Mouse (Mus musculus): ENCODE measurements around the gene Arvcf. TPM values are rescaled to one million over a fixed set of nuclear protein-coding genes. Genes with fewer than 3 reads are reported as not detected.

Arvcf gene
- polyA plus RNA-seq, 1 experiment = 17.1 TPM

DNA sequence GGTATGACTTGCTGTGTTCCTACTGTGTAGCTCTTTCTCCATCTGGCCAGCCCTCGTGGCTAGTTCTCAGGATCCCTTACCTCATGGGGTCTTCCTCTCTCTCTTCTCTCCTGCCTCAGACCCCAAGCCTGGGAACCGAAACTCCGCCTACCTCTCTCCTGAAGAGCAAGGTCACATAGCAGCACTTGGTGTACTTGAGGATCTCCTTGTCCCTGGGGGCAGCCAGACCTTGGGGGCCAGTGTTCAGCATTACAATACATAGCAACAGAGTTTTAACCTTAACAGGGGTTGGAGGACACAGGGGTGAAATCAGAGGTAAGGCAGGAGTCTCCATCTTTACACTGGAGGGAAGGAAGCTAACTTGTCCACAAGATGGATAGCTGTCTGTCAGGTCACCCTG, 39.0 kb downstream of the Arvcf start:
- Histone ChIP-seq H3K4me1 (ENCODE audit: control insufficient read depth, insufficient read depth, insufficient read length, low read length) (peaks cover 10% of the 10 kb centered on the region; the same call in 1 of the 2 replicates), H3K4me3 (ENCODE audit: low read depth, low read length) (no peak overlapping the region), H3K27ac (ENCODE audit: insufficient read depth, low read depth, low read length) (peak overlapping the region; percentile 21; the same call in 1 of the 2 replicates), H3K36me3 (ENCODE audit: control insufficient read depth, insufficient read depth, low read length) (no peaks in the 10 kb centered on the region), H3K27me3 (ENCODE audit: control insufficient read depth, insufficient read depth, low read length) (no peaks in the 10 kb centered on the region)
- WGBS = 76% methylated on average over 3 of the region's 3 CpGs
- TF ChIP-seq CTCF (IDR thresholded peaks at IDR 0.05; ENCODE audit: extremely low read depth, insufficient read length, insufficient replicate concordance, low read depth, low read length) (no peak), POLR2A (IDR thresholded peaks at IDR 0.05; ENCODE audit: low read depth, low read length) (no peak)

DNA sequence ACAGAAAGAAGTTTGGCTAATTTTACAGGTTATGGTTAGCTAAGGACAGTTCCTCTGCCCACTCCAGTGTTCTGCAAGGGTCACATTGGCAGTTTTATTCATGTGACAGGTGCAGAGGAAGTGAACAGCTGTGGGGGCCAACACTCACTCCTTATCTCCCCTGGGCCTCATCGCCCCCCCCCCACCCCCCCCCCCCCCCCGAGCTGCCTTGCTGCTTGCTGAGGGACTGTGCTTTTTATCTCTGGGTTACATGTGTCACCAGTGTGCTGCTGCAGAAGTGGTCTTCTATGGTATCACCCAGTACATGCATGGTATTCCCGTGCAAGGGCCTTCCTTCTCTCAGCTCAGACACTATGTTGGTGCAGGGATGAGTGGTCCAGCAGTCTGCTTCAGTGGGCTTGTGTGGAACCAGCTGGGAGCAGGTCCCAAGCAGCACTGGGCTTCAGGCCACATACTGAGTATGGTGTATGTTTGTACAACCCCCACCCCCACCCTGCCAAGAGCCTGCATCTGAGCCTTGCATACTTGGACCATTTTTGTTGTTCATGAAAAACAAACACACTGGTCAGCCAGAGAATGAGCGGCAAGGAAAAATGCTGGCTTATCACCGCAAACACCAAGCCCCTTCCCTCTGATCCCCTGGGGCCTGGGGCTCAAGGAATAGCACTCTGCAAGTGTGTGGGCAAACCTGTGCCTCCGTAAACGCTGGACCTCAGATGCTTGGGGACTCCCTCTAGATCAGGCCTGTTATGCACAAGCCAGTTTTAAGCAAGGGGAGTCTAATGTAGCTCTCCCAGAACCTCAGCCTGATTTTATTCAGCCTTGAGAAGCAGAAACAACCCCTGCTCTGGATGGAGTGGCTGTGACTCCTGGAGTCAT, 40.0 kb downstream of the Arvcf start:
- peak overlapping the region; percentile 51 for H3K27ac ChIP-seq (ENCODE audit: insufficient read depth, low read depth, low read length)
- no peaks in the 10 kb centered on the region for H3K27me3 ChIP-seq (ENCODE audit: control insufficient read depth, insufficient read depth, low read length)
- no peak overlapping the region for H3K4me3 ChIP-seq (ENCODE audit: low read depth, low read length)
- H3K4me1 ChIP-seq (ENCODE audit: control insufficient read depth, insufficient read depth, insufficient read length, low read length) = peaks cover 13% of the 10 kb centered on the region
- WGBS = 61% methylated on average over 6 of the region's 7 CpGs
- H3K36me3 ChIP-seq (ENCODE audit: control insufficient read depth, insufficient read depth, low read length) = no peaks in the 10 kb centered on the region
- TF ChIP-seq CTCF (IDR thresholded peaks at IDR 0.05; ENCODE audit: extremely low read depth, insufficient read length, insufficient replicate concordance, low read depth, low read length) = no peak
- TF ChIP-seq POLR2A (IDR thresholded peaks at IDR 0.05; ENCODE audit: low read depth, low read length) = no peak

DNA sequence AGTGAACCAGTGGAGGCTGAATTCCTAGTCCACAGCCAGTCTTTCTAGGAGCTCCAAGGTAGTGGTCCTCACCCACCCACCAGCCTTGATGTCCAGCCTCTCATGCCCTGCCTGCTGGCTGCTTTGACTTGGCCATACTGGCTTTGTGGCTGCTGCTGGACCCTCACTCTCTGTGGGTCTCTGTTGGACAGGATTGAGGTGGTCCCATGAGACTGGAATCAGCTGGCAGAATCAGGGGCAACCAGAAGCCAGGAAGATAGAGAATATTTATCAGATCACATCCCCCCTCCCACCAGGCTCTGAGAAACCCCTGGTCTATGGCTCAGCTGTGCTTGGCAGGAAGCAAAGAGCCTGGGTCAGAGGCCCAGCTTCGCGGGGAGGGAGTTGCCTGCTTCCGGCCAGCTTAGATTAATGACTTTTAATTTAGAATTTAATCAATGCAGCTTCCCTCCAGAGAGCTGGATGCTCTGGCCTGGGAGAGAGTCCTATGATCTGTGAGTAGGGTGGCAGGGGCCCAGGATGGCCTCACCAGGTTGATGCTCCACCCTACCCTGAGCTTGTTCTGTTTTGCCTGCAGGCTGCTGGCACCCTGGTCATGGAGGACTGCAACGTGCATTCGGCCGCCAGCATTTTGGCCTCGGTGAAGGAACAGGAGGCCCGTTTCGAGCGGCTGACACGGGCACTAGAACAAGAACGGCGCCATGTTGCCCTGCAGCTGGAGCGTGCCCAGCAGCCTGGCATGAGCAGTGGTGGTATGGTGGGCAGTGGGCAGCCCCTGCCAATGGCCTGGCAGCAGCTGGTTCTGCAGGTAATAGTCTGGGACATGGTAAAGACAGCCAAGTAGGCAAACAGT, 40.8 kb downstream of the Arvcf start:
- TF ChIP-seq CTCF (IDR thresholded peaks at IDR 0.05; ENCODE audit: extremely low read depth, insufficient read length, insufficient replicate concordance, low read depth, low read length) = no peak
- Histone ChIP-seq H3K27me3 (ENCODE audit: control insufficient read depth, insufficient read depth, low read length) (no peaks in the 10 kb centered on the region), H3K36me3 (ENCODE audit: control insufficient read depth, insufficient read depth, low read length) (no peaks in the 10 kb centered on the region), H3K4me3 (ENCODE audit: low read depth, low read length) (no peak overlapping the region), H3K27ac (ENCODE audit: insufficient read depth, low read depth, low read length) (peak overlapping the region; percentile 51), H3K4me1 (ENCODE audit: control insufficient read depth, insufficient read depth, insufficient read length, low read length) (peaks cover 11% of the 10 kb centered on the region)
- 88% methylated on average over 14 of the region's 14 CpGs for WGBS

DNA sequence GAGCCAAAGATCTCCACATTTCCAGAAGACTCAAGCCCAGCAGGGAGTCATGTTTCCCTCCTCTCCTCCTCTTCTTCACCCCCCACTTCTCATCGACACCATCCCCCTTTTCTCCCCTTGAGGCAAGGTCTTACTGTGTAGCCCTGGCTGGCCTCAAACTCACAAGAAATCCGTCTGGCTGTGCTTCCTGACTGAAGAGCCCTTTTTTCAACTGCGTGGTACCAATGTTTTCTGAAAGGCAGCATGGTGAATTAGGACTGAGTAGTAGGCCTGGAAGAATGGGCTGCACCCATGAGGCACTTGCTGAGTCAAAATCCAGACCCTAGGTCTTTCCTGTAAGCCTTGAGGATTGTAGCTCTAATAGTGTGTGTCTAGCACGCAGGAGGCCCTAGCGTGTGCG, 42.4 kb downstream of the Arvcf start:
- TF ChIP-seq CTCF (IDR thresholded peaks at IDR 0.05; ENCODE audit: extremely low read depth, insufficient read length, insufficient replicate concordance, low read depth, low read length) (no peak), POLR2A (IDR thresholded peaks at IDR 0.05; ENCODE audit: low read depth, low read length) (no peak)
- Histone ChIP-seq H3K27ac (ENCODE audit: insufficient read depth, low read depth, low read length) (no peak overlapping the region), H3K36me3 (ENCODE audit: control insufficient read depth, insufficient read depth, low read length) (no peaks in the 10 kb centered on the region), H3K4me3 (ENCODE audit: low read depth, low read length) (no peak overlapping the region), H3K4me1 (ENCODE audit: control insufficient read depth, insufficient read depth, insufficient read length, low read length) (peaks cover 11% of the 10 kb centered on the region), H3K27me3 (ENCODE audit: control insufficient read depth, insufficient read depth, low read length) (no peaks in the 10 kb centered on the region)
- WGBS = 91% methylated on average over 6 of the region's 6 CpGs

DNA sequence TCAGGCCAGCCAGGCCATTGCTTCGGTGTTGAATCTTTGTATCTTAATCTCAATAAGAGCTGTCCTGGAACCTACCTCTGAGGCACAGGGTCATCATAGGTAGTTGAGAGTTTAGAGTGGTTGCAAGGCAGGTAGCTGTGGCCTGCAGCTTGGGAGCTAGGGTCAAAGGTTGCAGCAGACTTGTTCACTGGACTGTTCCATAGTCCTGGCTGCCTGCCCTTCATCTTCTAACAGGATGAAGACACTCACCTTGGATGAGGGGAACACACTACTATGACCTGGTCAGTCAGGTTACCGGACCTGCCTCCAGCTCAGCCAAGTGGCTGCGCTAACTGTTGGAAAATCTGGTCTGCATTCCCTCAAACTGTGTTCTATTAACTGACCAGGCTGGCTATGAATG, 43.1 kb downstream of the Arvcf start:
- no peaks in the 10 kb centered on the region for H3K27me3 ChIP-seq (ENCODE audit: control insufficient read depth, insufficient read depth, low read length)
- no peak overlapping the region for H3K27ac ChIP-seq (ENCODE audit: insufficient read depth, low read depth, low read length)
- H3K4me3 ChIP-seq (ENCODE audit: low read depth, low read length) = no peak overlapping the region
- H3K36me3 ChIP-seq (ENCODE audit: control insufficient read depth, insufficient read depth, low read length) = no peaks in the 10 kb centered on the region
- no peak for TF ChIP-seq CTCF (IDR thresholded peaks at IDR 0.05; ENCODE audit: extremely low read depth, insufficient read length, insufficient replicate concordance, low read depth, low read length)
- TF ChIP-seq POLR2A (IDR thresholded peaks at IDR 0.05; ENCODE audit: low read depth, low read length) = no peak
- peaks cover 13% of the 10 kb centered on the region for H3K4me1 ChIP-seq (ENCODE audit: control insufficient read depth, insufficient read depth, insufficient read length, low read length)
- 94% methylated on average over 3 of the region's 3 CpGs for WGBS

DNA sequence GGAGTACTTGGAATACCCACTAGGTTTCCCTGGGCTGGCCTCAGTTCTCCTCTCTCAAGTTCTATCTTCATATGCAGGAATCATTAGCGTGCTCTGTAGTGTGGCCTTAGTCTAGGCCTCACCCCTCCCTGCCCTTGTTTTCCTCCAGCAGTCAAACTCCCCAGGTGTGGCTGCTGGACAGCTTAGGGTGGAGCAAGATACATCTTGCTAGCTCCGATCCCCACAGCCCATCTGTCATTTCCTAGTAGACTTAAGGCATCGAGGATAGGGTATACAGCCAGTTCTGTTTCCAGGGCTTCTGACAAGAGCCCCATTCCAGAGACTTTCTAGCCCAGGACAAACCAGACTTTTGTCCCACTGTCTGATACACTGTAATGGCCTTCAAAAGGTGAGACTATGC, 43.7 kb downstream of the Arvcf start:
- Histone ChIP-seq H3K27ac (ENCODE audit: insufficient read depth, low read depth, low read length) (no peak overlapping the region), H3K36me3 (ENCODE audit: control insufficient read depth, insufficient read depth, low read length) (no peaks in the 10 kb centered on the region), H3K4me1 (ENCODE audit: control insufficient read depth, insufficient read depth, insufficient read length, low read length) (peaks cover 13% of the 10 kb centered on the region), H3K27me3 (ENCODE audit: control insufficient read depth, insufficient read depth, low read length) (no peaks in the 10 kb centered on the region), H3K4me3 (ENCODE audit: low read depth, low read length) (no peak overlapping the region)
- WGBS = 91% methylated on average over 3 of the region's 3 CpGs
- no peak for TF ChIP-seq CTCF (IDR thresholded peaks at IDR 0.05; ENCODE audit: extremely low read depth, insufficient read length, insufficient replicate concordance, low read depth, low read length)

Data from small intestine, adult 2 months (tissue).